Mouse (Mus musculus): ENCODE measurements around the gene Lpp. TPM values are rescaled to one million over a fixed set of nuclear protein-coding genes. Genes with fewer than 3 reads are reported as not detected.

Lpp gene
- polyA plus RNA-seq, 1 experiment from 2014 or later: 79.9 TPM

- Histone ChIP-seq H3K9me3 (ENCODE audit: low read depth, low read length) (no peaks in the 10 kb centered on the region), H3K9ac (no peak overlapping the region), H3K27ac (ENCODE audit: low read depth) (no peak overlapping the region), H3K4me2 (no peak overlapping the region), H3K4me3 (ENCODE audit: low read depth, low read length) (no peak overlapping the region), H3K4me1 (ENCODE audit: insufficient read depth) (no peaks in the 10 kb centered on the region), H3K27me3 (ENCODE audit: insufficient read depth, low read length) (no peaks in the 10 kb centered on the region), H3K36me3 (ENCODE audit: insufficient read depth) (no peaks in the 10 kb centered on the region)
- no peak for TF ChIP-seq CTCF (IDR thresholded peaks at IDR 0.05; ENCODE audit: low read depth)
- ATAC-seq (ENCODE audit: insufficient read depth): no peak
- WGBS: 53% methylated on average over 3 of the region's 3 CpGs
- DNase-seq: no peak
Measured at GRCm38 (mm10) chr16:24425816-24426215, 32.5 kb downstream of the Lpp start.

- Histone ChIP-seq H3K4me3 (ENCODE audit: low read depth, low read length) (no peak overlapping the region), H3K27ac (ENCODE audit: low read depth) (no peak overlapping the region), H3K9me3 (ENCODE audit: low read depth, low read length) (no peaks in the 10 kb centered on the region), H3K4me1 (ENCODE audit: insufficient read depth) (no peaks in the 10 kb centered on the region), H3K27me3 (ENCODE audit: insufficient read depth, low read length) (no peaks in the 10 kb centered on the region), H3K4me2 (no peak overlapping the region), H3K36me3 (ENCODE audit: insufficient read depth) (no peaks in the 10 kb centered on the region), H3K9ac (no peak overlapping the region)
- ATAC-seq (ENCODE audit: insufficient read depth) (no peak), DNase-seq (no peak)
- 83% methylated on average over 3 of the region's 3 CpGs for WGBS
- no peak for TF ChIP-seq CTCF (IDR thresholded peaks at IDR 0.05; ENCODE audit: low read depth)
Measured at GRCm38 (mm10) chr16:24427606-24428005, 34.3 kb downstream of the Lpp start.

- Histone ChIP-seq H3K9ac (no peak overlapping the region), H3K36me3 (ENCODE audit: insufficient read depth) (no peaks in the 10 kb centered on the region), H3K27me3 (ENCODE audit: insufficient read depth, low read length) (no peaks in the 10 kb centered on the region), H3K4me2 (no peak overlapping the region), H3K4me1 (ENCODE audit: insufficient read depth) (no peaks in the 10 kb centered on the region), H3K27ac (ENCODE audit: low read depth) (no peak overlapping the region), H3K9me3 (ENCODE audit: low read depth, low read length) (no peaks in the 10 kb centered on the region), H3K4me3 (ENCODE audit: low read depth, low read length) (no peak overlapping the region)
- DNase-seq (no peak), ATAC-seq (ENCODE audit: insufficient read depth) (no peak)
- WGBS: 67% methylated on average over 4 of the region's 4 CpGs
- TF ChIP-seq CTCF (IDR thresholded peaks at IDR 0.05; ENCODE audit: low read depth): no peak
Measured at GRCm38 (mm10) chr16:24428055-24428454, 34.7 kb downstream of the Lpp start.

GRCm38 (mm10) chr16:24428742-24429141 is 35.4 kb downstream of the Lpp start:
- Histone ChIP-seq H3K9me3 (ENCODE audit: low read depth, low read length) (no peaks in the 10 kb centered on the region), H3K27ac (ENCODE audit: low read depth) (no peak overlapping the region), H3K4me1 (ENCODE audit: insufficient read depth) (0 out of 2 replicates have a peak, but pooled peaks cover 4% of the 10 kb centered on the region), H3K4me2 (no peak overlapping the region), H3K4me3 (ENCODE audit: low read depth, low read length) (no peak overlapping the region), H3K27me3 (ENCODE audit: insufficient read depth, low read length) (no peaks in the 10 kb centered on the region), H3K9ac (no peak overlapping the region), H3K36me3 (ENCODE audit: insufficient read depth) (no peaks in the 10 kb centered on the region)
- TF ChIP-seq CTCF (IDR thresholded peaks at IDR 0.05; ENCODE audit: low read depth): no peak
- DNase-seq (no peak), ATAC-seq (ENCODE audit: insufficient read depth) (no peak)
- WGBS: 81% methylated on average over 4 of the region's 4 CpGs

- no peak overlapping the region for H3K9ac ChIP-seq
- H3K27ac ChIP-seq (ENCODE audit: low read depth): no peak overlapping the region
- H3K4me2 ChIP-seq: no peak overlapping the region
- ATAC-seq (ENCODE audit: insufficient read depth) (no peak), DNase-seq (no peak)
- WGBS: 29% methylated on average over 5 of the region's 5 CpGs
- H3K4me1 ChIP-seq (ENCODE audit: insufficient read depth): peaks cover 9% of the 10 kb centered on the region; the same call in 1 of the 2 replicates
- no peak for TF ChIP-seq CTCF (IDR thresholded peaks at IDR 0.05; ENCODE audit: low read depth)
- no peak overlapping the region for H3K4me3 ChIP-seq (ENCODE audit: low read depth, low read length)
- H3K9me3 ChIP-seq (ENCODE audit: low read depth, low read length): no peaks in the 10 kb centered on the region
- no peaks in the 10 kb centered on the region for H3K27me3 ChIP-seq (ENCODE audit: insufficient read depth, low read length)
- no peaks in the 10 kb centered on the region for H3K36me3 ChIP-seq (ENCODE audit: insufficient read depth)
Measured at GRCm38 (mm10) chr16:24429691-24430090, 36.4 kb downstream of the Lpp start.

- no peaks in the 10 kb centered on the region for H3K27me3 ChIP-seq (ENCODE audit: insufficient read depth, low read length)
- no peaks in the 10 kb centered on the region for H3K36me3 ChIP-seq (ENCODE audit: insufficient read depth)
- 80% methylated on average over 1 of the region's 1 CpGs for WGBS
- H3K4me3 ChIP-seq (ENCODE audit: low read depth, low read length): no peak overlapping the region
- TF ChIP-seq CTCF (IDR thresholded peaks at IDR 0.05; ENCODE audit: low read depth): no peak
- no peak overlapping the region for H3K27ac ChIP-seq (ENCODE audit: low read depth)
- H3K4me1 ChIP-seq (ENCODE audit: insufficient read depth): peaks cover 17% of the 10 kb centered on the region
- H3K9me3 ChIP-seq (ENCODE audit: low read depth, low read length): no peaks in the 10 kb centered on the region
- ATAC-seq (ENCODE audit: insufficient read depth) (no peak), DNase-seq (no peak)
- no peak overlapping the region for H3K4me2 ChIP-seq
- no peak overlapping the region for H3K9ac ChIP-seq
Measured at GRCm38 (mm10) chr16:24431808-24432207, 38.5 kb downstream of the Lpp start.

- Histone ChIP-seq H3K27ac (ENCODE audit: low read depth) (no peak overlapping the region), H3K27me3 (ENCODE audit: insufficient read depth, low read length) (no peaks in the 10 kb centered on the region), H3K4me1 (ENCODE audit: insufficient read depth) (peaks cover 17% of the 10 kb centered on the region), H3K4me2 (no peak overlapping the region), H3K9me3 (ENCODE audit: low read depth, low read length) (no peaks in the 10 kb centered on the region), H3K9ac (no peak overlapping the region), H3K4me3 (ENCODE audit: low read depth, low read length) (no peak overlapping the region), H3K36me3 (ENCODE audit: insufficient read depth) (no peaks in the 10 kb centered on the region)
- WGBS: 20% methylated on average over 7 of the region's 7 CpGs
- DNase-seq (peak; percentile 43), ATAC-seq (ENCODE audit: insufficient read depth) (no peak)
- no peak for TF ChIP-seq CTCF (IDR thresholded peaks at IDR 0.05; ENCODE audit: low read depth)
Measured at GRCm38 (mm10) chr16:24433563-24433962, 40.3 kb downstream of the Lpp start.

GRCm38 (mm10) chr16:24434026-24434425 is 40.7 kb downstream of the Lpp start:
- peak overlapping the region; percentile 51; the same call in 1 of the 2 replicates for H3K27ac ChIP-seq (ENCODE audit: low read depth)
- no peak for TF ChIP-seq CTCF (IDR thresholded peaks at IDR 0.05; ENCODE audit: low read depth)
- H3K36me3 ChIP-seq (ENCODE audit: insufficient read depth): no peaks in the 10 kb centered on the region
- H3K4me1 ChIP-seq (ENCODE audit: insufficient read depth): peaks cover 17% of the 10 kb centered on the region
- H3K9me3 ChIP-seq (ENCODE audit: low read depth, low read length): no peaks in the 10 kb centered on the region
- whole genome bisulfite sequencing: 38% methylated on average over 7 of the region's 7 CpGs
- no peak overlapping the region for H3K4me2 ChIP-seq
- no peak overlapping the region for H3K4me3 ChIP-seq (ENCODE audit: low read depth, low read length)
- H3K9ac ChIP-seq: no peak overlapping the region
- H3K27me3 ChIP-seq (ENCODE audit: insufficient read depth, low read length): no peaks in the 10 kb centered on the region
- DNase-seq (no peak), ATAC-seq (ENCODE audit: insufficient read depth) (no peak)
